Mouse (Mus musculus): ENCODE data around the gene Tspan9. TPM values are rescaled to one million over a fixed set of nuclear protein-coding genes. Genes with fewer than 3 reads are reported as not detected.

The Tspan9 gene
- 87.8 and 156 TPM in 2 replicates for polyA plus RNA-seq (2012; ENCODE audit: insufficient read depth, low replicate concordance)

DNA sequence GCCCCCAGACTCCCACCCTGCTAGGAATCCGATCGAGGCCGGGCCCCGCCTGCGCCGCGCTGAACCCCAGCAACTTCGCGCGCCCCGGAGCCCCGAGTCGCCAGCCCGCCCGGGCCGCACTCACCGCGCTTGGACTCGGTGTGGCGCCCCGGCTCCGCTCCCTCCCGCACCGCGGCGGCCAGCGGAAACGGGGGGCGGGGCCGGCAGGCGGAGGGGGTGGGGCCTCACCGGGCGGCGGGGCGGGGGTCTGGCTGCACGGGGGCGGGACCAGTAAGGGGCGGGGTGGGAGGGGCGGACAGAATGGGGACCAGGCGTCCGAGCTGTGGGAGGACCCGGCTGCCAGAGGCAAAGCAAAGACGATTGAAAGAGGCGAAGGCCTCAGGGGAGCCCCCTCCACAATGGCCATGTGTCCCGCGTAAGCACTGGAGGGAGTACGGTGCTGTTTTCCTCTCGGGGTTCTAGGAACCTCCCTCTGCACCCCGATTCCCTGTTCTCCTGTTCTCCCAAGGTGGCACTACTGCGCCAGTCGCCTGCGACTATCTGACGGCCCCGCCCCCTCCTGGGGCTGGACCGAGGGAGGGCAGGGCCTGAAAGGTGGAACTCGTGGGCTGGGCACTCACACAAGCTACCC, at the start of gene Tspan9:
Tspan9 (minus strand) TSS at position 205 of the 631 bp plus-strand sequence.
- no peaks in the 10 kb centered on the region for H3K9me3 ChIP-seq
- TF ChIP-seq GATA1 (IDR thresholded peaks at IDR 0.05; ENCODE audit: borderline replicate concordance, low read length) (no peak), FLI1 (IDR thresholded peaks at IDR 0.05; ENCODE audit: low read length) (no peak)
- H3K27me3 ChIP-seq (replicated peaks) = peaks cover 18% of the 10 kb centered on the region
- peaks cover 27% of the 10 kb centered on the region for H3K36me3 ChIP-seq (replicated peaks; ENCODE audit: low read length)
- peaks cover 62% of the 10 kb centered on the region for H3K4me1 ChIP-seq
- H3K4me3 ChIP-seq (replicated peaks) = peak within 1 kb of the TSS; percentile 95

DNA sequence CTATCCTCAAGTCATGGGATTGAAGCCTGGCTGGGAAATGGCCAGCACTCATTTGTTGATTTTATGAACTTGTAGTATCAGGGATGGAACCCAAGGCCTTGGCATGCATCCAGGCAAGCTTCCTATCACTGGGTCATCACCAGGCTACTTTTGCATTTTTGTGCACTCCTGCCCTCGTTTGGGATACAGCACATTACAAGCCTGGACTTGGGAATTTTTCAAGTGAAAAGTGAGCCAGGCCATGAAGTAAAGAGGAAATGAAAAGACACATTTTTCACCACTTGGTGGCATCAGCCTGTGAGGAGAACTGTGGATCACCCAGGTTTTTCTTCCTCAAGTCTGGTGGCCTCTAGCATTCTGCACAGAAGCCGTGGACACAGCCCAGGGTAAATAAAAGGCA, 40.1 kb upstream of the Tspan9 start:
- Histone ChIP-seq H3K9me3 (no peaks in the 10 kb centered on the region), H3K27me3 (replicated peaks) (peaks cover 55% of the 10 kb centered on the region), H3K4me3 (replicated peaks) (no peak overlapping the region), H3K36me3 (replicated peaks; ENCODE audit: low read length) (no peaks in the 10 kb centered on the region), H3K4me1 (peaks cover 4% of the 10 kb centered on the region; the same call in 1 of the 2 replicates)
- TF ChIP-seq GATA1 (IDR thresholded peaks at IDR 0.05; ENCODE audit: borderline replicate concordance, low read length) (no peak), FLI1 (IDR thresholded peaks at IDR 0.05; ENCODE audit: low read length) (no peak)

DNA sequence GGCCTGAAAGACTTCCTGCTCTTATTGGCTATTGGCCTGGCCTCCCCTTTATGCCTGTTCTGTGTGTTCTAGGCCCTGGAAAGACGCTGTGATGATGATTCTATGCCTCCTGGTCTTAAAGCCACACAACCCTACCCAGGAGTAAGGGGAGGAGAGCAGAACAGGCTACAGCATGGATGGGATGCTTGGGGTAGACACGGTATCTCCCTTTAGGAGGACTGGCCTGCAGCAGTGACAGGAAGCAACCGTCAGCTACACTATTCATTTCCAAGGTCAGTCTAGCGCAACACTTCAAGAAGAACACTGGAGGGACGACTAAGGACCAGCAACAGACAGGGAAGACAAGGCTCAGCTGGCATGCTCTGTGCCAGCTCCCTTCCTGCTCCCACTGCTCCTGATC, 37.8 kb upstream of the Tspan9 start:
- Histone ChIP-seq H3K36me3 (replicated peaks; ENCODE audit: low read length) (no peaks in the 10 kb centered on the region), H3K27me3 (replicated peaks) (peaks cover 65% of the 10 kb centered on the region), H3K4me3 (replicated peaks) (no peak overlapping the region), H3K9me3 (0 out of 2 replicates have a peak, but pooled peaks cover under 1% of the 10 kb centered on the region), H3K4me1 (peaks cover 9% of the 10 kb centered on the region)
- TF ChIP-seq FLI1 (IDR thresholded peaks at IDR 0.05; ENCODE audit: low read length) = no peak
- TF ChIP-seq GATA1 (IDR thresholded peaks at IDR 0.05; ENCODE audit: borderline replicate concordance, low read length) = no peak

DNA sequence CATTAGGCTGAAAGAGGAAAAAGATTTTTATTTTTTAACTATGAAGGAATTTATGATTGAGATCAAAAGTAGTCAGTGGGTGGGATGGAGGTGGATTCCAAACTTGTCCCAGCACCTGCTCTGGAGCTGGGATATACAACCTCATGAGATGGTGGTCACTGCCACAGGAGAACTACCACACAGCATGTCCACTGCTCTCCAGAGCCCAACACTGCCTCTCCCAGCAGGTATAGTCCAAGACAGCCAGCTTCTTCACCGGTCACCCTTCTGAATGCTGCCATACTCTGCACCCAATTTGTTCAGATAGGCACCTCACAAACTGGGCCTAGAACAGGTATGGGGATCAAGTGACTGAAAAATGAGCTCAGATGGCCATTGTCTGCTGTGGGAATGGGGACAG, 36.3 kb upstream of the Tspan9 start:
- Histone ChIP-seq H3K4me3 (replicated peaks) (no peak overlapping the region), H3K36me3 (replicated peaks; ENCODE audit: low read length) (no peaks in the 10 kb centered on the region), H3K9me3 (0 out of 2 replicates have a peak, but pooled peaks cover 4% of the 10 kb centered on the region), H3K4me1 (peaks cover 9% of the 10 kb centered on the region), H3K27me3 (replicated peaks) (peaks cover 63% of the 10 kb centered on the region)
- no peak for TF ChIP-seq GATA1 (IDR thresholded peaks at IDR 0.05; ENCODE audit: borderline replicate concordance, low read length)
- no peak for TF ChIP-seq FLI1 (IDR thresholded peaks at IDR 0.05; ENCODE audit: low read length)

DNA sequence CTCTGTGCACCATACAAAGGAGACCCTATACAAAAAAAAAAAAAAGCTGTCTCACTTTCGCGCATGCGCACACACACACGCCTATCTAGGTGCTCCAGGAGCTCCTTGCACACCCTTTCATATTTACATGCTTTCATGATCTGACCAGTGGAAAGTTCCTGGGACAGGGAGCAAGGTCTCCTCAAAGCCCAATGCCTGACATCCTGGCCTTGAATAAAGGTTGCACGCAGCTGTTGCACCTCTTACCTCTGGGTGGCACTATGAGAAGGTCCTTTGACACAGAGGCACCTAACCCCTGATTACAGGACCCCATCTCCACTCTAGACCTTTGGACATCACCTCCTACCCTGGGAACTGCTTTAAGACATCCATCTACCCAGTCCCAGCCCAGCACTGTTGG, 35.9 kb upstream of the Tspan9 start:
- Histone ChIP-seq H3K36me3 (replicated peaks; ENCODE audit: low read length) (no peaks in the 10 kb centered on the region), H3K4me3 (replicated peaks) (no peak overlapping the region), H3K27me3 (replicated peaks) (peaks cover 63% of the 10 kb centered on the region), H3K9me3 (0 out of 2 replicates have a peak, but pooled peaks cover 4% of the 10 kb centered on the region), H3K4me1 (peaks cover 9% of the 10 kb centered on the region)
- no peak for TF ChIP-seq FLI1 (IDR thresholded peaks at IDR 0.05; ENCODE audit: low read length)
- no peak for TF ChIP-seq GATA1 (IDR thresholded peaks at IDR 0.05; ENCODE audit: borderline replicate concordance, low read length)

DNA sequence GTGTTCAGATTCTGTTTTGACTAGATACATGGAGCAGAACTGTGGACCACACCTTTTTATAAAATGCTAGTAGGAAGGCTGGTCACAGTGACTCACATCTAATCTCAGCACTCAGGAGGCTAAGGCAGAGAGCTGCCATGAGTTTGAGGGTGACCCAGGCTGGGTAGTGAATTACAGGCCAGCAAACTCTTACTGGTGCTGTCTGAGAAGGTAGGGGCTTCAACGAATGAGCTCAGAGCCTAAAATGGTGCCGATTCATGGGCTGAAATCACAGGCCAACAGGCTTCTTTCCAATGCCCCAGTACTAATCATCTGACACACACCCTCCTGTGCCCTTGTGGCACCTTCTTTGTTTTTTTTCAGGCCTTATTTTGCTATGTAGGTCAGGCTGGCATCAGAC, 35.3 kb upstream of the Tspan9 start:
- Histone ChIP-seq H3K27me3 (replicated peaks) (peaks cover 66% of the 10 kb centered on the region), H3K4me3 (replicated peaks) (no peak overlapping the region), H3K4me1 (peaks cover 9% of the 10 kb centered on the region), H3K36me3 (replicated peaks; ENCODE audit: low read length) (no peaks in the 10 kb centered on the region), H3K9me3 (0 out of 2 replicates have a peak, but pooled peaks cover 4% of the 10 kb centered on the region)
- TF ChIP-seq FLI1 (IDR thresholded peaks at IDR 0.05; ENCODE audit: low read length) (no peak), GATA1 (IDR thresholded peaks at IDR 0.05; ENCODE audit: borderline replicate concordance, low read length) (no peak)

DNA sequence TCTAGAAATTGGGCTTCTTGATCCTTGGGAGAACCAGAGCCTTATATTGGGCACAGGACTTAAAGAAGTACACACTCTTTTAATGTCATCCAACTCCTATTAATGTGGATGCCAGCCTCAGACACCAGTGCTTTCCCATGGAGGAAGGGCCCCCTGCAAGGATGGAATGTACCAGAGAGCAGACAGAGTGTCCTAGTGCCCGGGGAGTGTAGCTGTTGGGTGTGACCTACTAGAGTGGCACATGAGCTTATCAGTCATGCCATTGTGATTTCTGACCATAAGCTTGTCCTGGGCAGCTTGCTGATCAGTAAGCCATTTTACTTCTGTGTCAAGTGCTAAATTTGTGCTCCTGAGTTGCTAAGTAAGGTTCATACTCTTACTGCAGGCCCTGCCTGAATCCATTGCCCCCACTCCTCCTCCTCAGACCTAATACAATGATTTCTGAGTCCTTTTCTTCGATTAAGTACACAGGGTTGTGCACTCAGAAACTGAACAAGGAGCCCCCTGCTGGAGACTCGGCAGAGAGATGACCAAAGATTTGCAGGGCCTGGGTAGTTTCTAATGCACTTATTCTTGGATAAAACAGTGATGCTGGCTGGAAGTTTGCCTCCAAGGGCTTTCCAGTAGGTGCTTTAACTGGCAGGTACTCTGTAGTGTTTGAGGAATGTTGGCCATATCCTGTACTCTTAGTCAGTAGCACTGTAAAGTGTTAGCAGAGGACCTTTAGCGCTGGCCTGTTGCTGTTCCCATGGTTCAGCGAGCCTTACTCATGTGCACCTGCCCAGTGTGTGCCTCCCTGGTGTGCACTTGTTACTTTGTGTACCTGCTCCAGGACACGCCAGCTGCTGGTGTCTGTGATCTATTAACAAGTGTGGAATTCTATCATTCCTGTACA, 25.6 kb upstream of the Tspan9 start:
- H3K4me3 ChIP-seq (replicated peaks) = no peak overlapping the region
- no peaks in the 10 kb centered on the region for H3K9me3 ChIP-seq
- TF ChIP-seq FLI1 (IDR thresholded peaks at IDR 0.05; ENCODE audit: low read length) (no peak), GATA1 (IDR thresholded peaks at IDR 0.05; ENCODE audit: borderline replicate concordance, low read length) (no peak)
- peaks cover 58% of the 10 kb centered on the region for H3K27me3 ChIP-seq (replicated peaks)
- H3K36me3 ChIP-seq (replicated peaks; ENCODE audit: low read length) = no peaks in the 10 kb centered on the region
- H3K4me1 ChIP-seq = 0 out of 2 replicates have a peak, but pooled peaks cover 3% of the 10 kb centered on the region

DNA sequence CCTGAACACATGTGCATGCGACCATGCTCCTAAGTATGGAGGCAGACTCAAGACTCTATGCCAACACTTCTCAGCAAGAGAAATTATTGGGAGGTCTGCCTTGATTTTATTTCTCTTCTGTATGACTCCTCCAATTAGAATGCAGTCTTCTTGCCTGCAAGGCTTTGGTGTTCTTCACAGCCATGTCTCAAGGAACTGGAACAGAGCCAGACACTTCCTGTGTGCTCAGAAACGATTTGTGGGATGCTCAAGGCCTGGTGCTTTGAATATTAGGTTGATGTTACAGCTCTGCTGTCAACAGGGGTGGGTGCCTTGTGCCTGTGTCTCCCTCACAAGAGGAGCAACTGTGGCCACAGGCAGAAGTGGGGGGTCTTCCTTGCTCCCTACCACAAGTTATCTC, 22.2 kb upstream of the Tspan9 start:
- no peak for TF ChIP-seq GATA1 (IDR thresholded peaks at IDR 0.05; ENCODE audit: borderline replicate concordance, low read length)
- TF ChIP-seq FLI1 (IDR thresholded peaks at IDR 0.05; ENCODE audit: low read length) = no peak
- no peak overlapping the region for H3K4me3 ChIP-seq (replicated peaks)
- no peaks in the 10 kb centered on the region for H3K9me3 ChIP-seq

DNA sequence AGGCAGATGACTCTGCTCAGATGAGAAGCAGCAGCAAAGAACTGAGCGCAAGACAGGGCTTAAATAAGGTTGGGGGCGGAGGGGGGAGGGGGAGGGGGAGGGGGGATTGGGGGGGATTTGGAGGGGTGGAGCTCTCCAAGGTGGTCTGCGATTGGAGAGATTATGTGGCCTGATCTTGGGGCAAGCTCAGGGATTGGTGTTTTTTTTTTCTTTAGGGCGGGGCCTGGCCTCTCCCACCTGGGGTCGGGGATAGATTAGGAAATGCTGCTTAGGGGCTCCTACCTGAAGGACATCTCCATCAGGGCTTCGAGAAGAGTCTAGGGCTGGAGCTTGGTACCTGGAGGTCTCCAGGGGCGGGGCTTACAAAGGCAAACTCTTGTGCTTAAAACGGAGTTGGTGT, 21.2 kb upstream of the Tspan9 start:
- no peak overlapping the region for H3K4me3 ChIP-seq (replicated peaks)
- peaks cover 45% of the 10 kb centered on the region for H3K27me3 ChIP-seq (replicated peaks)
- no peaks in the 10 kb centered on the region for H3K36me3 ChIP-seq (replicated peaks; ENCODE audit: low read length)
- 0 out of 2 replicates have a peak, but pooled peaks cover 3% of the 10 kb centered on the region for H3K4me1 ChIP-seq
- H3K9me3 ChIP-seq = no peaks in the 10 kb centered on the region
- TF ChIP-seq FLI1 (IDR thresholded peaks at IDR 0.05; ENCODE audit: low read length) (no peak), GATA1 (IDR thresholded peaks at IDR 0.05; ENCODE audit: borderline replicate concordance, low read length) (no peak)

More for the DNA sequence above, 22.2 kb upstream of the Tspan9 start:
- H3K4me1 ChIP-seq = 0 out of 2 replicates have a peak, but pooled peaks cover 3% of the 10 kb centered on the region
- H3K27me3 ChIP-seq (replicated peaks) = peaks cover 47% of the 10 kb centered on the region
- H3K36me3 ChIP-seq (replicated peaks; ENCODE audit: low read length) = no peaks in the 10 kb centered on the region
